Mouse (Mus musculus) cerebellum, adult 2 months (tissue): ENCODE results near the gene Mpped2.

Experiments
- CTCF ChIP-seq: fragments of 200-500 bp; IDR thresholded peaks from 2 replicates; pipeline ENCODE4 v1.5.1; 2011; ENCODE audit warnings: low read depth, mild to moderate bottlenecking, control low read depth, low read length, moderate library complexity, borderline replicate concordance; ENCODE audit not compliant: insufficient read depth
- POLR2A ChIP-seq: fragments of 200-500 bp; IDR thresholded peaks from 2 replicates; pipeline ENCODE4 v1.6.1; 2011; ENCODE audit warnings: low read length, control low read depth, borderline replicate concordance; ENCODE audit not compliant: insufficient read depth

GRCm38 (mm10) chr2:106705664-106706063, 12.6 kb downstream of the Mpped2 start:
- TF ChIP-seq POLR2A (no peak), CTCF (no peak)
